Mouse (Mus musculus): ENCODE measurements at regions not wholly inside any gene's neighbourhood (a gene's known extent, or its start where the extent isn't known, plus 50 kb on each side); places are given as distances from the start of the nearest gene placed in this dataset.

DNA sequence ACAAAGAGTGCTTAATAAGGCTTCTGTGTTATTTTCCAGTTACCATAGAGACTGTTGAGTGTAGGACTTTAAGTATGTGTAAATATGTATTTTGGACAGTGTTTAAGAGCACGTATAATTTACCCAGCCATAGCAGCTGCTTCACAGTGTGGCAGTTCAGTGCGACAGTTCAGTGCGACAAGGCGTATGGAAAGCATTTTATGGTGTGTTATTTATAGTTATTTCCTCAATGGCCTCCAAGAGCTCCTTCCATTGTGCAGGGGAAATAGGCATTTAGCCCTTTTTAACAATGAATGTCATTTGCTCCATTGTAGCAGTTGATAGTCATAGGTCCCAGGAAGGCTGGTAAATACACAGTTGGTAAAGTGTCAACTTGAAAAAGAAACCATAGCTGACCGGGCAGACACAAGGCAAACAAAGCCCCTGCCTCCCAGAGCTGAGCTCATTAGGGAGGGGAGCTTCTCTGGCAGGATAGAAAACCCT, 275.1 kb upstream of the Dynlrb2 start:
- TF ChIP-seq GATA1 (IDR thresholded peaks at IDR 0.05; ENCODE audit: borderline replicate concordance, low read length) (no peak), FLI1 (IDR thresholded peaks at IDR 0.05; ENCODE audit: low read length) (no peak)
